Mouse (Mus musculus): ENCODE measurements around the gene Eri3. TPM values are rescaled to one million over a fixed set of nuclear protein-coding genes. Genes with fewer than 3 reads are reported as not detected.

Eri3 gene
- polyA plus RNA-seq, 1 experiment from 2014 or later, result 102 TPM

DNA sequence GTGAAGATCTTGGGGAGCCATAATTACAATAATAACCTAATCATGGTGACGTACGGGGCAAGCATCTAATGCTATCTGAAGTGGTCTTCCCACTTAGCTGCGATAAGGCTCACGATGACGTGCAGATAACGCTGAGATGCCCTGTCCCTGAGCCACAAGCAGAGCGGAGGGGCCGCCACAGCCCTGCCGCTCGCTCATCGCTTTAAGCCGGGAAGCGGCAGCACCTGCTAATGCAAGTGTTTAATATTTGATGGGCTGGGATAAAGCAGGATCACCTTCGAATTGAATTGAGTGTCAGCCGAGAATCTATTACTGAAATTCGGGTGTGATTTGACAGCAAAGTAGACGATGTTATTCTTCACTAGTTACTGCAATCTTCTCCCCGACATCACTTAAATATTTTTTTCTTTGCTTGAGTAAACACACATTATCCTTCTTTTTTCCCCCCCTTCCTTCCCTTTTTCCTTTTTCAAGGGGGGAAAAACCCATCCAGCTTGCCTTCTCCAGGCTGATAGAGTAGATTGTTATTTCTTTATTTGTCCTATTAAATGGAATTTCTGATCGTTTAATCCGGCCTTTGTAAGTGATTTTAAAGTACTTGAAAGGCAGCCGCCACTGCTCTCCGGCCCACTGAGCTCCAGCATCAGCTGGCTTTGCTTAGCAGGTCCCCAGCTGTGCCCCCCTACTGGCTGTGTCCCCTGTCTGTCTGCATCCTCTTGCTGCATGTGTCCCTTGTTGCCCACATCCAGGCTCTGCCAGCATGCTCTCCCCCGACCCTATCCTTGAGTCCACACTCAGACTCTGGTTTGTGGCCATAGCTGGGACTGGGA lies 97.0 kb downstream of the Eri3 start:
- no peak overlapping the region for H3K27ac ChIP-seq (replicated peaks)
- H3K9ac ChIP-seq, result peak overlapping the region; percentile 17
- no peak overlapping the region for H3K4me3 ChIP-seq
- no peak for ATAC-seq (ENCODE audit: extremely low read depth, insufficient number of reproducible peaks, low FRiP score, low TSS enrichment)
- WGBS, result 59% methylated on average over 23 of the region's 23 CpGs
- H3K9me3 ChIP-seq, result no peaks in the 10 kb centered on the region
- H3K4me1 ChIP-seq, result peaks cover 33% of the 10 kb centered on the region
- H3K27me3 ChIP-seq (replicated peaks), result no peaks in the 10 kb centered on the region
- H3K36me3 ChIP-seq, result peaks cover 34% of the 10 kb centered on the region
- H3K4me2 ChIP-seq, result no peak overlapping the region

DNA sequence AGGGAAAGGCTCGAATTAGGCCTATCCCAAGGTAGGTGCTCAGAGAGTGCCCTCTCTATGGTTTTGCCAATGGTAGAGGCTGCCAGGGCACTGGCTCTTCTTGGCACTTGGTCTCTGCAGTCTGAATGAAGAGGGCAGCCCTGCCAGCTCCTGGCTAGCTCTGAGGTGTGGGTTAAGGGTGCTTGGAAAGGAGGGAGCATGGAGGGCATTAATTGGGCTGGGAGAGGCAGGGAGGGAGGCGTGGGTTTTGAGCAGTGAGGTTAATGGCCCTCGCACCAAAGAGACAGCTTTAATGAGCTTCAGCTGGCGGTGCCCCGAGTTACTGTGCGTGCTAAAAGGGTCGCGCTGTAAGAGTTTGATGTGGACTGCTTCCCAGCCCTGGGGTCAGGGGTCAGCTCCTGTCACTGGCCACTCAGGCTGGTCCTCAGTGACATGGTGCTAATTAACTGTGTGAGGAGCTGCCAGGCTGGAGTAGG lies 101.5 kb downstream of the Eri3 start:
- Histone ChIP-seq H3K9me3 (no peaks in the 10 kb centered on the region), H3K4me1 (peaks cover 40% of the 10 kb centered on the region), H3K4me2 (no peak overlapping the region), H3K27ac (replicated peaks) (no peak overlapping the region), H3K36me3 (peaks cover 22% of the 10 kb centered on the region), H3K4me3 (no peak overlapping the region), H3K27me3 (replicated peaks) (no peaks in the 10 kb centered on the region), H3K9ac (no peak overlapping the region)
- WGBS, result 52% methylated on average over 8 of the region's 8 CpGs
- no peak for ATAC-seq (ENCODE audit: extremely low read depth, insufficient number of reproducible peaks, low FRiP score, low TSS enrichment)

DNA sequence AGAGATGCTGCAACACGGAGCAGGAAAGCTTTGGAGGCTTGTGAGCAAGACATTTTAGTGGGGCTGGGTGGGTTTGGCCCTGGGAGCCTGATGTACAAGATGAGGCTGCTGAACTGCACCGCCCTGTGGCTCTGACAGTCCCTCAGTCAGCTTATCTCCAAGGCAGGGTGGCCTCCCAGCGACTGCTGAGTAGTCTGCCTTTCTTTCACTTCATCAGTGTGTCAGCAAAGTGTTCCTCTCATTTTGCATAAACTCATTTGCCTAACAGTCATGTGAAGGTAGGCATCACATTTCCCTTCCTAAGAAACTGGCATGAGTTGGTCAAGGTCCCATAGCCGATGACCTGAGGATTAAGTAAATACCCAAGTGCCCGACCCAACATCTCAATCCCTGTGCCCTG lies 102.6 kb downstream of the Eri3 start:
- Histone ChIP-seq H3K36me3 (peaks cover 22% of the 10 kb centered on the region), H3K27ac (replicated peaks) (no peak overlapping the region), H3K4me2 (no peak overlapping the region), H3K4me1 (peaks cover 34% of the 10 kb centered on the region), H3K9me3 (no peaks in the 10 kb centered on the region), H3K9ac (no peak overlapping the region), H3K4me3 (no peak overlapping the region), H3K27me3 (replicated peaks) (no peaks in the 10 kb centered on the region)
- 44% methylated on average over 5 of the region's 5 CpGs for WGBS
- ATAC-seq (ENCODE audit: extremely low read depth, insufficient number of reproducible peaks, low FRiP score, low TSS enrichment), result no peak

DNA sequence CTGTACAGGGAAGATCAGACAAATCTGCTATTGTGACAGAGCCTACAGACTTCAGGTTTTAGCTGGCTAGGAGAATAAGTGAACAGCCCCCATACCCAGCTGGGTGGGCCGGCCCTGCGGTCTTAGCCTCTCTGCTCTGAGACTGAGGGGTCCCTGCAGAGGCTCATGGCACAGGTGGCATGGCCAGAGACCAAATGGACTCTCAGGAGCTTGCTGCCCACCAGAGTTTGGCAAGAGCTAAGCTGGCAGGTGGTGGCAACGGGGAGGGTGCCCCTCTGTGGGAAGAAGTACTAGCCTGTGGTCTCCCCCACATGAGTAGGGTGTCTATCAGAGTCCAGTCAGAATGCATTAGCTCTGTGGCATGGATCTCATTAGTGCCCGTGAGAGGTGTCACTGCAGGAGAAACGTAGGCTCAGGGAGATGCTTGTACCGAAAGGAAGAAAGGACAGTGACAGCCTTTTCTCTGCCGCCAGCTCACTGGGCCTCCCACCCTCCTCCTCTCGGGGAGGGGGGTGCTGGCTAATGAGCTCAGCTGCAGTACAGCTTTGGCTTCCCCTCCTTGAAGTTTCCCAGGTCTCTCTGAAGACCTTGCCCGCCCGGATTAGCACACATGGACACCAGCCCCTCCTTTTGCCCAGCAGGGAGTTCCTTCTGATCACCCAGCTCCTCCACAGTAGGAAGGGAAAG lies 104.0 kb downstream of the Eri3 start:
- peaks cover 18% of the 10 kb centered on the region for H3K36me3 ChIP-seq
- no peaks in the 10 kb centered on the region for H3K9me3 ChIP-seq
- H3K4me1 ChIP-seq, result peaks cover 34% of the 10 kb centered on the region
- no peak overlapping the region for H3K4me3 ChIP-seq
- H3K27ac ChIP-seq (replicated peaks), result no peak overlapping the region
- no peak overlapping the region for H3K4me2 ChIP-seq
- WGBS, result 28% methylated on average over 10 of the region's 10 CpGs
- peak overlapping the region; percentile 39; the same call in 1 of the 2 replicates for H3K9ac ChIP-seq
- no peak for ATAC-seq (ENCODE audit: extremely low read depth, insufficient number of reproducible peaks, low FRiP score, low TSS enrichment)
- H3K27me3 ChIP-seq (replicated peaks), result no peaks in the 10 kb centered on the region

DNA sequence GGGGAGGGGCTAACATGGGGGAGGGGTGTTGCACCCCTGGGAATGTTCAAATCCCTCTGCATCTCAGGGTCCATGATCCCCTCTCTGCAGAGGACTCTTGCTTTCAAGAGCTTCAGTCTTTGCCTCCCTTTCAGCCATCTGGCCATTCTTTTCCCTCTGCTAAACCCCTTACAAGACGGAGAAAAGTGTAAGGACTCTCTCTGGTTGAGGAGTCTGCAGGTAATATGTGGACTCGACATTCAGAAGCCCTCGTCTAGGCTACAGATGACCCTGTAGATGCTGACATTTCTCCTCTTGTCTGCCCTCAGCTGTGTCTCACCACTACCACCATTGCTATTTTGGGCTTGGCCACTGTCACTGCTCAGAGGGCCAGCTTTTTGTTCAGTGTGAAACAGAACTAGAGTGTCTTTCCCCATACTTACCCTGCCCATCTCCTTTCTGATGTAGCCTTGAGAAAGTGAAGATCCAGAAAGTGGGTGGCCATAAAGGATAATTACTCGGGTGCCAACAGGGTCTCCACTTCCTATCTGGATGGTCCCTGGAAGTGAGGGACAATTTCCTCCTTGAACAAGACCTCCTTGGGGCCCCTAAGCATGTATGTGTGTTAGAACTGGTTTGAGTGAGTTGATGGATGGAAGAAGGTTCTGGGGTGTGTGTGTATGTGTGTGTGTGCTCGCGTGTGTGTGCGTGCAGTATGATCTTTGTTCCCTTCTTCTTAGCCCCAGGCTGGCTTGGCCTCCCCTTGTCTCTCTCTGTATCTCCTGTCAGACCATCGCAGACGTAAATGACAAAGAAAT lies 104.7 kb downstream of the Eri3 start:
- Histone ChIP-seq H3K4me3 (no peak overlapping the region), H3K27me3 (replicated peaks) (no peaks in the 10 kb centered on the region), H3K9me3 (no peaks in the 10 kb centered on the region), H3K4me2 (no peak overlapping the region), H3K27ac (replicated peaks) (no peak overlapping the region), H3K9ac (0 out of 2 replicates have a peak overlapping the region, but pooled peaks have one; percentile 14), H3K4me1 (peaks cover 35% of the 10 kb centered on the region), H3K36me3 (peaks cover 18% of the 10 kb centered on the region)
- no peak for ATAC-seq (ENCODE audit: extremely low read depth, insufficient number of reproducible peaks, low FRiP score, low TSS enrichment)
- 43% methylated on average over 9 of the region's 9 CpGs for WGBS

DNA sequence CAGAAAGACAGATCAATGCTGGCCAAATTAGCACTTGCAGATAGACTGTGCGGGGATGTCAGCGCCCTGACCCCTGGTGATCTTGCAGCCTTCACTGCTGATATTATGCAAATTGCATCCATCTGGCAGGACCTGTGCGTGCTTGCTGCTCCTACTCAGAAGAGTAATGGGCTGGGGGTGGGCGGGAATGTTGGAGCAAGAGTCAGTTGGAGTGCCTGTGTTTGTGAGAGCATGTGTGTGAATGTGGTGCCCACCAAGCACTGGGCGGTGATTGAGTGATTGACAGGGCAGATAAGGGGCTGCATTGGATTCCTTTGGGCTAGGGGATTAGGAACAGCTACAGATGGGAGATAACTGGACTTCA lies 105.3 kb downstream of the Eri3 start:
- H3K27me3 ChIP-seq (replicated peaks), result no peaks in the 10 kb centered on the region
- H3K36me3 ChIP-seq, result peaks cover 16% of the 10 kb centered on the region
- H3K9ac ChIP-seq, result 0 out of 2 replicates have a peak overlapping the region, but pooled peaks have one; percentile 14
- no peak overlapping the region for H3K4me3 ChIP-seq
- no peak overlapping the region for H3K27ac ChIP-seq (replicated peaks)
- no peaks in the 10 kb centered on the region for H3K9me3 ChIP-seq
- 43% methylated on average over 5 of the region's 5 CpGs for WGBS
- peaks cover 36% of the 10 kb centered on the region for H3K4me1 ChIP-seq
- ATAC-seq (ENCODE audit: extremely low read depth, insufficient number of reproducible peaks, low FRiP score, low TSS enrichment), result no peak
- no peak overlapping the region for H3K4me2 ChIP-seq

DNA sequence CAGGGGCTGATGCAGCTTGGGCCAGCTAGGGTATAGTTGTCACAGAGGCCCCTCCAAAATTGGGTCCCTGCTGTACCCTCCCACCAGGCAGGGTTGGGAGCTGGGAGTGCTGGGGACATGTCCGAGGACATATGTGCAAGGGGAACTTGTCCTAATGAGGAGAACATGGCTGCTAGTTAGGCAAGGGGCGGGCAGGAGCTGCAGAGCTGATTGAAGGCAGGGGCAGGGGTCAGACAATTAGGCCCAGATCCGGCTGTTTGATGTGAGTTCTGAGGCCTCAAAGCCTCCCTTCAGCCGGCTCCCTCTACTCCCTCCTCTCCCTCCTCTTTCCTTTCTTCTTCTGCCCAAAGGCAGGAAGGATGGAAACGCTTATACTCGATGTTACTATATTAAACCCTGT lies 106.8 kb downstream of the Eri3 start:
- no peaks in the 10 kb centered on the region for H3K9me3 ChIP-seq
- peaks cover 23% of the 10 kb centered on the region for H3K36me3 ChIP-seq
- no peak overlapping the region for H3K9ac ChIP-seq
- H3K4me3 ChIP-seq, result no peak overlapping the region
- H3K27me3 ChIP-seq (replicated peaks), result no peaks in the 10 kb centered on the region
- no peak overlapping the region for H3K4me2 ChIP-seq
- no peak for ATAC-seq (ENCODE audit: extremely low read depth, insufficient number of reproducible peaks, low FRiP score, low TSS enrichment)
- H3K27ac ChIP-seq (replicated peaks), result no peak overlapping the region
- WGBS, result 71% methylated on average over 6 of the region's 6 CpGs
- peaks cover 30% of the 10 kb centered on the region for H3K4me1 ChIP-seq

DNA sequence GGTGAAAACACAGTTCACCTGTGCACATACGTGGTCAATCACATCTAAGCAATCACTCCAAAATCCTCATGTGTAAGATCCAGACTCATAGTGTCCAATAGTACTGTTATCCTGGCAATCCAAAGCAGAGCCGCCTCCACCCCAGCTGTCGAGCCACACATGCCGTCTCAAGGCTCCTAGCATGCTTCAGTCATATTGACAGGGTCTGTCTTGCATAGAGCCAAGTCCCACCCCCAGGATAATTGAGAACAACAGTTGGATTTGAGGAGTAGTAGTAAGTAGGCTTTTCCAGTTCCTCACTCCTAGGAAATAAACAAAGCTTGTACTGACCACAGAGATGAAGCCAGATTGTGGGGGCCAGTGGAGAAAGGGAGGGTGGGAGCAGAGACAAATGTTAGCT lies 107.5 kb downstream of the Eri3 start:
- no peak overlapping the region for H3K4me3 ChIP-seq
- H3K27ac ChIP-seq (replicated peaks), result no peak overlapping the region
- H3K4me2 ChIP-seq, result no peak overlapping the region
- H3K4me1 ChIP-seq, result peaks cover 24% of the 10 kb centered on the region
- ATAC-seq (ENCODE audit: extremely low read depth, insufficient number of reproducible peaks, low FRiP score, low TSS enrichment), result no peak
- H3K9ac ChIP-seq, result no peak overlapping the region
- peaks cover 20% of the 10 kb centered on the region for H3K36me3 ChIP-seq
- no peaks in the 10 kb centered on the region for H3K9me3 ChIP-seq
- 80% methylated on average over 4 of the region's 4 CpGs for WGBS
- no peaks in the 10 kb centered on the region for H3K27me3 ChIP-seq (replicated peaks)

DNA sequence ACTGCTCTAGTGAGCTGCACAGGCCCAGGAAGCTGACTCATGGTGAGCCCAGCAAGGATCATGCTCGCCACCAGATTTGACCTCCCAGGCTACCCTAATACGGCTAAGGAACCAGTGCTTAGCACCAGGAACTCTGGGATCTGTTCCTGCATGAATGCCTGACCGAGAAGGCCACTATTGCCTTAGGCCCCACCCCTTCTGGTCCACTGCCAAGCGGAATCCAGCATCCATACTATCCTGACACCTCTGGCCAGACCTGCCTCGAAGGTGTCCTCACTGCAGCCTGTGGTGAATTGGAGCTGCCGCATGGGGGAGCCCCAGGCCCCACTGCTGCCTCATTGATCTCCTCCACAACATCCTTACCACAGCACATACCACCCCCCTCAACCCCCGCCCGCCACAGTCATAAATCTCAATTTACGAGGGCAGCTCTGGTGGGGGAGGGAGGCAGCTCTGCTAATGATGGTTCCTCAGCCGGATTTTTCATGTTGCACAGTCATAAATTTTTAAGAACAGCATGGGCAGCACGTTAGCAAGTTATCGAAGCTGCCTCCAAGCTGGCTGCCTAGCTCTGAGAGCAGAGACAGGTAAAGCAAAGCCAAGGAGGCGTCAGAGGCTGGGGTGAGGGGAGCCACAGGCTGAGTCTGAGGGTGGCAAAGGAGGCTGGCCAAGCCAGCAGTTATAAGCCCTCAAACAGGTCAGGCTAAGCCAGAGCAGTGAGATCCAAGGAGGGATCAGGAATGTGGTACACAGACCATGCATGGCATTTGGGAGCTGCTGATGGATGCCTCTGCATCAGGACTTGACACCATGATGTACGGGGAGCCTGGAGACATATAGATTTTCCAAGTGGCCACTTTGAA lies 108.6 kb downstream of the Eri3 start:
- 63% methylated on average over 14 of the region's 14 CpGs for WGBS
- no peak for ATAC-seq (ENCODE audit: extremely low read depth, insufficient number of reproducible peaks, low FRiP score, low TSS enrichment)
- H3K4me3 ChIP-seq, result no peak overlapping the region
- H3K9me3 ChIP-seq, result no peaks in the 10 kb centered on the region
- H3K27me3 ChIP-seq (replicated peaks), result no peaks in the 10 kb centered on the region
- peaks cover 22% of the 10 kb centered on the region for H3K4me1 ChIP-seq
- no peak overlapping the region for H3K4me2 ChIP-seq
- peaks cover 23% of the 10 kb centered on the region for H3K36me3 ChIP-seq
- no peak overlapping the region for H3K27ac ChIP-seq (replicated peaks)
- H3K9ac ChIP-seq, result no peak overlapping the region

DNA sequence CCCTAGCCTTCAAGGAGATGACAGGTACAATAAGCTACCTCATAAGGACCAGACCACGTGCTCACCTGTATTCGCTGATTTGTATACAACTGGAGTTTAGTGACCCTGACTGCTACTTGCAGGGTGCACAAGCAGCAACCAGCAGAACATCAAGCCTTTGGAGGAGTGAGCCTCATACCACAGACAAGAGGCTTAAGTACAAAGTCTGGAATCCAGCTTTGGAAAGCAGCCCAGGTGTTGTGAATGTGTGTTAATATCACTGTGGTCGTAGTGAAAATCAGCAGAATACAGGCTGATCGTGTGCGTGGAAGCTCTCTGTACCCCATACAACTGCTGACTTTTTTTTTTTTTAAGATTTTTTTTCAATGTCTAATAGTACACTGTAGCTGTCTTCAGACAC lies 109.8 kb downstream of the Eri3 start:
- Histone ChIP-seq H3K4me3 (no peak overlapping the region), H3K36me3 (peaks cover 23% of the 10 kb centered on the region), H3K27me3 (replicated peaks) (no peaks in the 10 kb centered on the region), H3K27ac (replicated peaks) (no peak overlapping the region), H3K4me2 (no peak overlapping the region), H3K4me1 (peaks cover 10% of the 10 kb centered on the region), H3K9me3 (no peaks in the 10 kb centered on the region), H3K9ac (no peak overlapping the region)
- 82% methylated on average over 5 of the region's 5 CpGs for WGBS
- ATAC-seq (ENCODE audit: extremely low read depth, insufficient number of reproducible peaks, low FRiP score, low TSS enrichment), result no peak
